Comparison of ENCODE assay signal across 15 mouse cellular contexts in the genomic region with DNA sequence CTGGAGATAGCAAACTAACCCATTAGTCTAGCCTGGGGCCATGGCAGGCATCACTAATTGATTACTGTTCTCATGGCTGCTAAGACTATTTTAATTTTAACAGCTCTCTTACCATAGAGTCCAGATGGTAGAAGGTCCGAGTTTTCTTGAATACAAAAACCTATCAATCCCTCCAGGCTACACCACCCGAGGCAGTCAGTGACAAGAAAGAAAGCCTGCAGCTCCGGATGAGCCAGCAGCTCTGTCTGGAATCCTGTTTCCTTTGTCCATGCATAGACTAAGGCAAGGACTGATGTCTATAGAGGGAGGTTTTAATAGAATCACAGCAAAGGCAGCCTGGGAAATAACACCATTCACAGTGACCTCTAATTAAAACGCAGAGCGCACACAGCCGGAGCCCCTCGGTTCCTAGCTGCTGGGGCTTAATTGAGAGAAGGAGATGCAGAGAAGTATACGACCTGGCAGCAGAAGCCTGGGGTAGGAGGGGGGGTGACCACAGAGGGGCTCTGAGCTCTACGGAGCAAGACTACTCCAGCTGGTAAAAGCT. TPM values are rescaled to one million over a fixed set of nuclear protein-coding genes. Genes with fewer than 3 reads are reported as not detected.
A peak's percentile ranks its signal among the peaks of the same experiment; 100 is the strongest.
DNase-seq lines count a peak whose midpoint lies in the region; ATAC-seq and TF ChIP-seq lines count a peak whose summit lies in the region.
"Had no signal": no experiment of that assay in that cellular context is flagged by ENCODE, and none has a peak within 500 bp of the region (broad histone marks: within the 10 kb centered on the region; RNA-seq: fewer than 3 reads in every experiment).

No protein-coding gene starts in this region.

- 42% methylated on average over 9 of the region's 9 CpGs for WGBS in kidney, embryonic 16.5 days
- 6% methylated on average over 9 of the region's 9 CpGs for WGBS in forebrain, postnatal 0 days
- 13% methylated on average over 9 of the region's 9 CpGs for WGBS in limb, embryonic 13.5 days
- WGBS in neural tube, embryonic 13.5 days, result 4% methylated on average over 9 of the region's 9 CpGs
- 63% methylated on average over 9 of the region's 9 CpGs for WGBS in liver, embryonic 12.5 days (ENCODE audit: insufficient replicate concordance)
- 67% methylated on average over 9 of the region's 9 CpGs for WGBS in heart, embryonic 12.5 days

- 0 out of 2 replicates have a peak, but pooled peaks have one; percentile 28 for ATAC-seq in kidney, embryonic 16.5 days (ENCODE audit: low FRiP score, low TSS enrichment)
- ATAC-seq in forebrain, postnatal 0 days, result peak; percentile 72
- peak; percentile 78 for ATAC-seq in limb, embryonic 13.5 days (ENCODE audit: low FRiP score, low read depth)
- peak; percentile 86 for ATAC-seq in neural tube, embryonic 13.5 days (ENCODE audit: low read depth)
- ATAC-seq in liver, embryonic 12.5 days, result no peak
- ATAC-seq in heart, embryonic 12.5 days (ENCODE audit: insufficient number of reproducible peaks, low FRiP score), result no peak

- H3K4me1 ChIP-seq in kidney, embryonic 16.5 days (ENCODE audit: insufficient read depth, low read length), result no peaks in the 10 kb centered on the region
- H3K4me1 ChIP-seq in forebrain, postnatal 0 days (ENCODE audit: insufficient read depth), result no peaks in the 10 kb centered on the region; the same call in 1 of the 2 replicates
- H3K4me1 ChIP-seq in limb, embryonic 13.5 days, result peaks cover 35% of the 10 kb centered on the region
- H3K4me1 ChIP-seq in neural tube, embryonic 13.5 days (replicated peaks), result peaks cover 30% of the 10 kb centered on the region
- no peaks in the 10 kb centered on the region for H3K4me1 ChIP-seq in liver, embryonic 12.5 days
- H3K4me1 ChIP-seq in heart, embryonic 12.5 days (replicated peaks), result peaks cover 9% of the 10 kb centered on the region

- no peaks in the 10 kb centered on the region for H3K36me3 ChIP-seq in kidney, embryonic 16.5 days (ENCODE audit: insufficient read depth, low read length)
- H3K36me3 ChIP-seq in forebrain, postnatal 0 days (ENCODE audit: insufficient read depth), result no peaks in the 10 kb centered on the region
- H3K36me3 ChIP-seq in limb, embryonic 13.5 days, result no peaks in the 10 kb centered on the region
- H3K36me3 ChIP-seq in neural tube, embryonic 13.5 days, result no peaks in the 10 kb centered on the region
- H3K36me3 ChIP-seq in liver, embryonic 12.5 days, result no peaks in the 10 kb centered on the region
- no peaks in the 10 kb centered on the region for H3K36me3 ChIP-seq in heart, embryonic 12.5 days
- H3K36me3 ChIP-seq: kidney, embryonic 15.5 days had no signal

- no peak overlapping the region for H3K4me2 ChIP-seq in kidney, embryonic 16.5 days (replicated peaks; ENCODE audit: low read depth, low read length)
- no peak overlapping the region for H3K4me2 ChIP-seq in forebrain, postnatal 0 days (ENCODE audit: low read depth)
- peak overlapping the region; percentile 17 for H3K4me2 ChIP-seq in limb, embryonic 13.5 days (replicated peaks)
- H3K4me2 ChIP-seq in neural tube, embryonic 13.5 days, result no peak overlapping the region
- no peak overlapping the region for H3K4me2 ChIP-seq in liver, embryonic 12.5 days
- no peak overlapping the region for H3K4me2 ChIP-seq in heart, embryonic 12.5 days
- H3K4me2 ChIP-seq: kidney, embryonic 15.5 days had no signal

- no peak overlapping the region for H3K4me3 ChIP-seq in kidney, embryonic 16.5 days (ENCODE audit: low read length)
- no peak overlapping the region for H3K4me3 ChIP-seq in forebrain, postnatal 0 days (ENCODE audit: low read depth, low read length)
- no peak overlapping the region for H3K4me3 ChIP-seq in limb, embryonic 13.5 days
- no peak overlapping the region for H3K4me3 ChIP-seq in neural tube, embryonic 13.5 days
- no peak overlapping the region for H3K4me3 ChIP-seq in liver, embryonic 12.5 days
- no peak overlapping the region for H3K4me3 ChIP-seq in heart, embryonic 12.5 days
- H3K4me3 ChIP-seq: kidney, embryonic 15.5 days had no signal

- no peaks in the 10 kb centered on the region for H3K27me3 ChIP-seq in kidney, embryonic 16.5 days (ENCODE audit: insufficient read depth, low read length)
- no peaks in the 10 kb centered on the region for H3K27me3 ChIP-seq in forebrain, postnatal 0 days (ENCODE audit: insufficient read depth, low read length)
- H3K27me3 ChIP-seq in limb, embryonic 13.5 days, result no peaks in the 10 kb centered on the region
- peaks cover 12% of the 10 kb centered on the region; the same call in 1 of the 2 replicates for H3K27me3 ChIP-seq in neural tube, embryonic 13.5 days
- no peaks in the 10 kb centered on the region for H3K27me3 ChIP-seq in liver, embryonic 12.5 days (replicated peaks)
- 0 out of 2 replicates have a peak, but pooled peaks cover 3% of the 10 kb centered on the region for H3K27me3 ChIP-seq in heart, embryonic 12.5 days (replicated peaks)
- H3K27me3 ChIP-seq: kidney, embryonic 15.5 days had no signal

- TF ChIP-seq CTCF in forebrain, postnatal 0 days (IDR thresholded peaks at IDR 0.05; ENCODE audit: low read depth), result no peak

- H3K9ac ChIP-seq in kidney, embryonic 16.5 days (replicated peaks; ENCODE audit: low read length), result no peak overlapping the region
- no peak overlapping the region for H3K9ac ChIP-seq in forebrain, postnatal 0 days
- no peak overlapping the region for H3K9ac ChIP-seq in limb, embryonic 13.5 days
- H3K9ac ChIP-seq in neural tube, embryonic 13.5 days, result no peak overlapping the region
- H3K9ac ChIP-seq in liver, embryonic 12.5 days, result no peak overlapping the region
- H3K9ac ChIP-seq in heart, embryonic 12.5 days, result no peak overlapping the region
- H3K9ac ChIP-seq: kidney, embryonic 15.5 days; liver, embryonic 14.5 days had no signal

- DNase-seq in kidney, postnatal 14 days, result no peak
- no peak for DNase-seq in forebrain, postnatal 0 days
- DNase-seq in c-Kit-positive CD71-positive TER-119-positive erythroid progenitor cells, embryonic 14.5 days (ENCODE audit: low spot score), result no peak
- DNase-seq: gastrocnemius, postnatal 14 days; heart, postnatal 10 days; thymus, postnatal 4 days had no signal

- no peak overlapping the region for H3K27ac ChIP-seq in kidney, embryonic 16.5 days (ENCODE audit: low read length)
- H3K27ac ChIP-seq in forebrain, postnatal 0 days (ENCODE audit: low read depth, low read length), result no peak overlapping the region
- no peak overlapping the region for H3K27ac ChIP-seq in limb, embryonic 13.5 days
- H3K27ac ChIP-seq in neural tube, embryonic 13.5 days (replicated peaks), result peak overlapping the region; percentile 74
- H3K27ac ChIP-seq in liver, embryonic 12.5 days, result no peak overlapping the region
- no peak overlapping the region for H3K27ac ChIP-seq in heart, embryonic 12.5 days (ENCODE audit: poor library complexity, severe bottlenecking)
- H3K27ac ChIP-seq: kidney, embryonic 15.5 days; liver, embryonic 14.5 days had no signal

- no peaks in the 10 kb centered on the region for H3K9me3 ChIP-seq in kidney, embryonic 16.5 days (ENCODE audit: low read length)
- no peaks in the 10 kb centered on the region for H3K9me3 ChIP-seq in forebrain, postnatal 0 days (ENCODE audit: low read length)
- no peaks in the 10 kb centered on the region for H3K9me3 ChIP-seq in limb, embryonic 13.5 days
- no peaks in the 10 kb centered on the region for H3K9me3 ChIP-seq in neural tube, embryonic 13.5 days
- no peaks in the 10 kb centered on the region for H3K9me3 ChIP-seq in liver, embryonic 12.5 days (replicated peaks)
- no peaks in the 10 kb centered on the region for H3K9me3 ChIP-seq in heart, embryonic 12.5 days (replicated peaks)
- H3K9me3 ChIP-seq: kidney, embryonic 15.5 days had no signal

RNA-seq across cellular contexts. Expression of a gene that starts 29.2 kb away (rescaled TPM):
- polyA plus RNA-seq in kidney, embryonic 16.5 days (2015; fragmentation: Nextera tagmentation; extraction: Ambion mirVana), result 0.26 and 0.42 TPM in 2 replicates
- total RNA-seq in forebrain, postnatal 0 days (2014; rRNA removed), result not detected in 2 replicates
- not detected in 2 replicates for polyA plus RNA-seq in forebrain, postnatal 0 days (2015; fragmentation: Nextera tagmentation; extraction: Ambion mirVana)
- 0.31 and 0.45 TPM in 2 replicates for polyA plus RNA-seq in limb, embryonic 13.5 days (2015; fragmentation: Nextera tagmentation; extraction: Ambion mirVana)
- polyA plus RNA-seq in neural tube, embryonic 13.5 days (2015; fragmentation: Nextera tagmentation; extraction: Ambion mirVana), result 0.07 TPM in 1 of 2 replicates, not detected in the other
- not detected in 2 replicates for polyA plus RNA-seq in liver, embryonic 12.5 days (2016; fragmentation: Nextera tagmentation; extraction: Ambion mirVana)
- 0.12 TPM in 1 of 2 replicates, not detected in the other for polyA plus RNA-seq in heart, embryonic 12.5 days (2016; fragmentation: Nextera tagmentation; extraction: Ambion mirVana)
- total RNA-seq: ES-E14; gastrocnemius, postnatal 14 days; heart, postnatal 10 days; megakaryocyte progenitor cell, adult 5-6 weeks had no signal
- polyA plus RNA-seq: liver, embryonic 14.5 days had no signal

Comparison
In these comparisons a context has a peak if more than half of its experiments do, and no peak if none do; other contexts are left out.
1. ATAC-seq: peak in kidney, embryonic 16.5 days (single experiment), forebrain, postnatal 0 days (single experiment), limb, embryonic 13.5 days (single experiment) and neural tube, embryonic 13.5 days (single experiment); none in liver, embryonic 12.5 days (single experiment) and heart, embryonic 12.5 days (single experiment).